ENCODE assay signal across 18 mouse cellular contexts in the genomic region with DNA sequence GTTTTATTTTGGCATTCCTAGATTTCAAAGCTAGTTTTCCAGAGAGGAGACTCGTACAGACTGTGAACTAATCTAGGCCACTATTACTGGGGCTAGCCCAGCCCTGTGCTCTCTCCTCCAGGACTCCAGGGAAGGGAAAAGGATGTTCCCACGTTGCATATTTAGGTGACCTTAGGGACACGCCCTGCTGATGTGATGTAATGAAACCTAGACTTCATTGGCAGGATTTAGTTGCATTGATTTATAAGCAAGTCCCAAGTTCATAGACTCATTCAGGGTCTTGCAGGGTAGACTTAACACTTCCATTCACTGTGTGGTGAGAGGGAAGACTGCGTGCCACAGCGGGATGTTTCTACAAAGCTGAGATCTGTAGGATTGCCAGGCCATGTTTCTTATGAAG.
"Had no signal": no experiment of that assay in that cellular context is flagged by ENCODE, and none has a peak within 500 bp of the region (broad histone marks: within the 10 kb centered on the region; RNA-seq: fewer than 3 reads in every experiment).

No protein-coding gene starts in this region.

- H3K9me3 ChIP-seq: intestine, embryonic 15.5 days; kidney, embryonic 15.5 days; limb, embryonic 12.5 days; liver, embryonic 15.5 days; megakaryocyte, embryonic 14.5 days; midbrain, embryonic 10.5 days; midbrain, embryonic 13.5 days had no signal

- H3K4me3 ChIP-seq: intestine, embryonic 15.5 days; kidney, embryonic 15.5 days; left cerebral cortex, adult 2 months; limb, embryonic 12.5 days; liver, embryonic 15.5 days; megakaryocyte, embryonic 14.5 days; midbrain, embryonic 10.5 days; midbrain, embryonic 13.5 days had no signal

- H3K27ac ChIP-seq: intestine, embryonic 15.5 days; kidney, embryonic 15.5 days; left cerebral cortex, adult 2 months; limb, embryonic 12.5 days; liver, embryonic 15.5 days; midbrain, embryonic 10.5 days; midbrain, embryonic 13.5 days had no signal

- H3K9ac ChIP-seq: intestine, embryonic 15.5 days; kidney, embryonic 15.5 days; limb, embryonic 12.5 days; liver, embryonic 15.5 days; lung, embryonic 14.5 days; midbrain, embryonic 13.5 days had no signal

- ATAC-seq: intestine, embryonic 15.5 days; midbrain, embryonic 13.5 days had no signal

- H3K27me3 ChIP-seq: intestine, embryonic 15.5 days; kidney, embryonic 15.5 days; limb, embryonic 12.5 days; midbrain, embryonic 13.5 days had no signal

- DNase-seq: kidney, adult 11 months; kidney, adult 8-10 months; kidney, postnatal 10 days; kidney, postnatal 36 days; layer of hippocampus, postnatal 36 days; lung, embryonic 14.5 days; lung, postnatal 10 days; thymus, adult 18-20 months; thymus, postnatal 36 days had no signal

- H3K36me3 ChIP-seq: intestine, embryonic 15.5 days; kidney, embryonic 15.5 days; limb, embryonic 12.5 days; liver, embryonic 15.5 days; midbrain, embryonic 10.5 days; midbrain, embryonic 13.5 days had no signal

- H3K4me2 ChIP-seq: intestine, embryonic 15.5 days; kidney, embryonic 15.5 days; limb, embryonic 12.5 days; liver, embryonic 11.5 days; liver, embryonic 15.5 days; lung, embryonic 14.5 days; midbrain, embryonic 13.5 days had no signal
